Mouse (Mus musculus): ENCODE measurements around the gene Nudt3. TPM values are rescaled to one million over a fixed set of nuclear protein-coding genes. Genes with fewer than 3 reads are reported as not detected.

Nudt3 gene
- polyA plus RNA-seq, 2 experiments: 10.7 to 20.9 TPM

GRCm38 (mm10) chr17:27557181-27557926 is 65.9 kb downstream of the Nudt3 start:
- Histone ChIP-seq H3K9ac (replicated peaks) (peak overlapping the region; percentile 83), H3K27ac (peak overlapping the region; percentile 70), H3K9me3 (ENCODE audit: control insufficient read depth, low read length) (no peaks in the 10 kb centered on the region), H3K27me3 (ENCODE audit: control insufficient read depth, insufficient read depth, low read length) (no peaks in the 10 kb centered on the region), H3K4me2 (ENCODE audit: low read depth) (peak overlapping the region; percentile 93), H3K36me3 (replicated peaks; ENCODE audit: control insufficient read depth, insufficient read depth, low read depth) (peaks cover 13% of the 10 kb centered on the region), H3K4me1 (replicated peaks; ENCODE audit: control insufficient read depth in 2 of 2, insufficient read depth in 2 of 2, low read length in 1 of 2) (peaks cover 0 to 29% of the 10 kb centered on the region in 2 experiments; a peak in 3 of 4 replicates), H3K4me3 (ENCODE audit: insufficient read depth in 1 of 2, low read depth in 2 of 2, low read length in 2 of 2) (peak overlapping the region; percentile 77 to 86)
- DNase-seq (ENCODE audit: low read depth in 3 of 3, low spot score in 3 of 3) (no peak), ATAC-seq (ENCODE audit: insufficient read depth) (peak; percentile 19; the same call in 1 of the 2 replicates)
- under 1% methylated on average over 52 of the region's 75 CpGs for WGBS (ENCODE audit: insufficient replicate concordance)
- TF ChIP-seq EP300 (IDR thresholded peaks at IDR 0.05; ENCODE audit: low read depth) (peak; percentile 13; the same call in 1 of the 2 replicates), CTCF (IDR thresholded peaks at IDR 0.05; ENCODE audit: low read depth) (peak; percentile 40)

DNA sequence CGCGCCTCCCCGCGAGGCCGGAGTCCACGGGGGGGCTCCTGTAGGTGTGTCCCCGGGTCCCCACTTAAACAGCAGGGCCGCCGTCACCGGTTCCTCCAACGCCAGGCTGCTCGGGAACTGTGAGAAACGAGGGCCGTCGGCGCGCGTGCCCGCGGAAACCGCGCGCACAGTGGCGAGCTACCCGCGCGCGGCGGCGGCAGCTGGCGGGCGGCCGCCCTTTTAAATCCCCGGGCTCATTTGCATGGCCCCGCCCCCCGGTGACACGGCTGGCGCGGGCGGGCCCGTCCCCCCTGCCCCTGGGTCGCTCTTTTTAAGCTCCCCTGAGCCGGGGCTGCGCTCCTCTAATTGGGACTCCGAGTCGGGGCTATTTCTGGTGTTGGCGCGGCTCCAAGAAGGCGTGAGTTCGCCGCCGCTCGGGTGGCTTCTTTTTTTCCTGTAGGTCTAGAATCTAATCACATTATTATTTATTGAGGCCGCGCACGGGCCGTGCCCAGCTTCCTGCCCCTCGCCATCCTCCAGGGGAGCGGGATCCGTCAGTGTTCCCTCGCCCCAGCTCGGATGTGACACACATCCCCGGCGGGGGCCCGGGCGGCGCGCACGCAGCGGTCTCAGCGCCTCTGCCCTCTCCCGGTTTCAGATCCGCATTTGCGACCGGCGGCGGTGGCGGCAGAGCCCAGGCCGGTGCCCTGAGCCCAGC is 66.8 kb downstream of the Nudt3 start, which contains the start of gene Hmga1:
TSS of gene Hmga1 (plus strand) at position 183 of the 697 bp plus-strand sequence.
- Histone ChIP-seq H3K4me1 (replicated peaks; ENCODE audit: control insufficient read depth in 2 of 2, insufficient read depth in 2 of 2, low read length in 1 of 2) (peaks cover 0 to 29% of the 10 kb centered on the region in 2 experiments; a peak in 3 of 4 replicates), H3K9ac (replicated peaks) (peak within 1 kb of the TSS; percentile 83), H3K9me3 (ENCODE audit: control insufficient read depth, low read length) (no peaks in the 10 kb centered on the region), H3K4me2 (ENCODE audit: low read depth) (peak within 1 kb of the TSS; percentile 93), H3K36me3 (replicated peaks; ENCODE audit: control insufficient read depth, insufficient read depth, low read depth) (peaks cover 7% of the 10 kb centered on the region), H3K4me3 (ENCODE audit: insufficient read depth in 1 of 2, low read depth in 2 of 2, low read length in 2 of 2) (peak within 1 kb of the TSS; percentile 77 to 86), H3K27ac (peak within 1 kb of the TSS; percentile 78), H3K27me3 (ENCODE audit: control insufficient read depth, insufficient read depth, low read length) (no peaks in the 10 kb centered on the region)
- DNase-seq (ENCODE audit: low read depth in 3 of 3, low spot score in 3 of 3) (peak; percentile 74 to 75 (median 75)), ATAC-seq (ENCODE audit: insufficient read depth) (peak; percentile 74)
- no peak for TF ChIP-seq EP300 (IDR thresholded peaks at IDR 0.05; ENCODE audit: low read depth)
- TF ChIP-seq CTCF (IDR thresholded peaks at IDR 0.05; ENCODE audit: low read depth): no peak
- under 1% methylated on average over 78 of the region's 79 CpGs for WGBS (ENCODE audit: insufficient replicate concordance)

DNA sequence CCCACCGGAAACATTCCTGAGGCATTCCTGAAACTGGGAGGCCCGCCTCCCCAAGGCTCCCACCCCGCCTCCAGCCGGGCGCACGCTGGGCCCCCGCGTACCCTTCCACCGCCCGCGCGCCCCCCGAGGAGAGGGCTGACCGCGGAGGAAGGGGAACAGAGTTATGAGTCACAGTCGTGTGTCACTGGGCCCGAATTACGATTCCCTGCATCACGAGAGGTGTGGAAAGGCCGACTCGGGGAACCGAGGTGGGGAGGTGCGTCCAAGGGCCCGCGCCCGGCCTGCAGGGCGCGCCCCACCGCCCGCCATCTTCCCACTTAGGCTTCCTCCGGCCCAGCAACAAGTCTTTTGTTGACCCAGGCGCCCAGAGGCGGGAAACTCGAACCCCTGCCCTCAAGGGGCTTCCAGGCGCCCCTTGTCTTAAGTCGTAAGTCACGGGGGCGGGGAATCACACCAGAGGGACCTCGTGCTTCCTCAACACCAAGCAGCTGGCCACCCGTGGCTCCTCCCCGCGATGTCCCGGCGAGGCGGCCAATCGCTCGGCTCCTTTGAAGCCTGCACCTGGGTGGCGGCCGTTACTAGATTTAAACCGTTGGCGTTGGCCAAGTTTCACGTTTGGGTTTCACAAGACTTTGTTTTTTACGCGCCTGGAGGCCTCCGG is 67.7 kb downstream of the Nudt3 start:
- peak overlapping the region; percentile 78 for H3K27ac ChIP-seq
- H3K36me3 ChIP-seq (replicated peaks; ENCODE audit: control insufficient read depth, insufficient read depth, low read depth): peaks cover 3% of the 10 kb centered on the region
- no peaks in the 10 kb centered on the region for H3K9me3 ChIP-seq (ENCODE audit: control insufficient read depth, low read length)
- WGBS (ENCODE audit: insufficient replicate concordance): under 1% methylated on average over 51 of the region's 55 CpGs
- peaks cover 0 to 29% of the 10 kb centered on the region in 2 experiments; a peak in 3 of 4 replicates for H3K4me1 ChIP-seq (replicated peaks; ENCODE audit: control insufficient read depth in 2 of 2, insufficient read depth in 2 of 2, low read length in 1 of 2)
- peak overlapping the region; percentile 52 to 77 for H3K4me3 ChIP-seq (ENCODE audit: insufficient read depth in 1 of 2, low read depth in 2 of 2, low read length in 2 of 2)
- ATAC-seq (ENCODE audit: insufficient read depth) (peak; percentile 69), DNase-seq (ENCODE audit: low read depth in 3 of 3, low spot score in 3 of 3) (peak; percentile 78 to 80 (median 78))
- TF ChIP-seq CTCF (IDR thresholded peaks at IDR 0.05; ENCODE audit: low read depth) (no peak), EP300 (IDR thresholded peaks at IDR 0.05; ENCODE audit: low read depth) (0 out of 2 replicates have a peak, but pooled peaks have one; percentile 10)
- H3K27me3 ChIP-seq (ENCODE audit: control insufficient read depth, insufficient read depth, low read length): no peaks in the 10 kb centered on the region
- peak overlapping the region; percentile 69 for H3K9ac ChIP-seq (replicated peaks)
- H3K4me2 ChIP-seq (ENCODE audit: low read depth): peak overlapping the region; percentile 93

GRCm38 (mm10) chr17:27555075-27555511 is 68.2 kb downstream of the Nudt3 start:
- peak overlapping the region; percentile 69 for H3K9ac ChIP-seq (replicated peaks)
- ATAC-seq (ENCODE audit: insufficient read depth) (peak; percentile 36), DNase-seq (ENCODE audit: low read depth in 3 of 3, low spot score in 3 of 3) (no peak)
- H3K4me2 ChIP-seq (ENCODE audit: low read depth): peak overlapping the region; percentile 93
- no peaks in the 10 kb centered on the region for H3K27me3 ChIP-seq (ENCODE audit: control insufficient read depth, insufficient read depth, low read length)
- WGBS (ENCODE audit: insufficient replicate concordance): under 1% methylated on average over 37 of the region's 39 CpGs
- peaks cover 0 to 29% of the 10 kb centered on the region in 2 experiments; a peak in 3 of 4 replicates for H3K4me1 ChIP-seq (replicated peaks; ENCODE audit: control insufficient read depth in 2 of 2, insufficient read depth in 2 of 2, low read length in 1 of 2)
- TF ChIP-seq EP300 (IDR thresholded peaks at IDR 0.05; ENCODE audit: low read depth) (no peak), CTCF (IDR thresholded peaks at IDR 0.05; ENCODE audit: low read depth) (no peak)
- no peaks in the 10 kb centered on the region for H3K36me3 ChIP-seq (replicated peaks; ENCODE audit: control insufficient read depth, insufficient read depth, low read depth)
- peak overlapping the region; percentile 78 for H3K27ac ChIP-seq
- no peaks in the 10 kb centered on the region for H3K9me3 ChIP-seq (ENCODE audit: control insufficient read depth, low read length)
- H3K4me3 ChIP-seq (ENCODE audit: insufficient read depth in 1 of 2, low read depth in 2 of 2, low read length in 2 of 2): peak overlapping the region; percentile 52 to 77
